Mouse (Mus musculus): ENCODE measurements at regions not wholly inside any gene's neighbourhood (a gene's known extent, or its start where the extent isn't known, plus 50 kb on each side); places are given as distances from the start of the nearest gene placed in this dataset.
A peak's percentile ranks its signal among the peaks of the same experiment; 100 is the strongest.

GRCm38 (mm10) chr9:61597287-61597686 is 225.1 kb downstream of the Tle3 start:
- intact Hi-C loops (cut with DNase I) = no loop called here

GRCm38 (mm10) chr9:61596410-61597108 is 224.4 kb downstream of the Tle3 start:
- DNase-seq = no peak
- intact Hi-C loops (cut with DNase I) = no loop called here

More at GRCm38 (mm10) chr9:61597287-61597686, 225.1 kb downstream of the Tle3 start:
- no peak for DNase-seq

- DNase-seq = no peak
- intact Hi-C loops (cut with DNase I) = no loop called here
Measured at GRCm38 (mm10) chr9:61595170-61595967, 223.2 kb downstream of the Tle3 start.

GRCm38 (mm10) chr9:61593991-61594390 is 221.8 kb downstream of the Tle3 start:
- DNase-seq = no peak
- intact Hi-C loops (cut with DNase I) = no loop called here

- no peak for DNase-seq
- intact Hi-C loops (cut with DNase I) = no loop called here
Measured at GRCm38 (mm10) chr9:61589727-61590299, 217.6 kb downstream of the Tle3 start.

DNA sequence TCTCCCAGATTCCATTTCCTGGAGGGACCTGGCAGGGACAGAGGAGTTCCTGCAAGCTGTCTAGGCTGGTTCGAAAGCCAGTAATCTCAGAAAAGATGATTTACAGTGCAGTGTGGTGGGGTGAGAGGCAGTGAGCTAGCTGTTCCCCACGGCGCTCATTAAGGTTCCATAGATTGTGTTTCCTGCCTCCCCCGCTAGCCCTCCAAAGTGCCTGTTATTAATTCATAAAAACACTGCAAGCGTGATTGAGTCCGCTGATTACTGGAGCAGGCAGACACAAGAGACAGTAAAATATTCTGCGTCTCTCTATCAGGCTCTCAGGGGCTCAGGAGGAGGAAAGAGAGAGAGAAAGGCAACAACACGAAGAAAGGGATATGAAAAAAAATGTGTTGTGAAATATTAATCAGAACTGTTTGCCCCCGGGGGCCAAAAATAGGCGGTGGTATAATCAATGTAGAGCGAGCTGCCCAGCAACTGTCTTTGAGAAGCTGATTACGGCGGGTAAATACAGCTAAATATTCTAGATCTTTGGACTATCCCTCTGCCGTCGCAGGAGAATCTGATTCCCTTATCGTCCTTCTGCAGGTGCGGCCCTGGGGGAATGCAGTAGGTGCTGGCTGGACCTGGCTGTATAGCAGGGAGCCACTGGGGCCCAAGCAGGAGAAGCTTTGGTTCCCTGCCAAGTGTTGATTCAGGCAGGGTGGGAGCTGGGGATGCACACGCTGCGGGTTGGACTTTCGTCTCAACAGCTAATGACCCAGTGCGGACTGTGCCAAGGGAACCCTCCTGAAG is 211.3 kb downstream of the Tle3 start:
- DNase-seq = no peak
- intact Hi-C loops (cut with DNase I) = no loop called here

- peak in 1 of 2 experiments; percentile 30 for DNase-seq
- intact Hi-C loops (cut with DNase I) = no loop called here
Measured at GRCm38 (mm10) chr9:61581046-61581445, 208.9 kb downstream of the Tle3 start.

DNA sequence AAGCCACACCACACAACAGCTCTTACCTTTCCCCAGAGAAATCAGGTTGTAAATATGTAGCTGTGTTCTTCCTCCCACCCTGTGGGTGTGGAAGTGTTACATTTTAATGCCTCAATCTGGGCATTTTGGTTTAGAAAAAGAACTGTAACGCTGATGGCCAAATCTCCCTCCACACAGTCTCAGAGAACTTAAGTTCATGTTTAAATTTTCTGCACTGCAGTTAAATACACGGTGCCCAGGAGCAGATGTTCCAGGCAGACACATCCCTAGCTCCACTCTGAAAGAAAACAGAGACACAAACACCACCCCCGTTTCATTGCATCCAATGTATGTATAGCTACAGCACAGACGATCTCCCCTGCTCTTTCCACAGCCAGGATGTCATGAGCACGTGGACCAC is 206.1 kb downstream of the Tle3 start:
- DNase-seq = no peak
- intact Hi-C loops (cut with DNase I) = no loop called here

DNA sequence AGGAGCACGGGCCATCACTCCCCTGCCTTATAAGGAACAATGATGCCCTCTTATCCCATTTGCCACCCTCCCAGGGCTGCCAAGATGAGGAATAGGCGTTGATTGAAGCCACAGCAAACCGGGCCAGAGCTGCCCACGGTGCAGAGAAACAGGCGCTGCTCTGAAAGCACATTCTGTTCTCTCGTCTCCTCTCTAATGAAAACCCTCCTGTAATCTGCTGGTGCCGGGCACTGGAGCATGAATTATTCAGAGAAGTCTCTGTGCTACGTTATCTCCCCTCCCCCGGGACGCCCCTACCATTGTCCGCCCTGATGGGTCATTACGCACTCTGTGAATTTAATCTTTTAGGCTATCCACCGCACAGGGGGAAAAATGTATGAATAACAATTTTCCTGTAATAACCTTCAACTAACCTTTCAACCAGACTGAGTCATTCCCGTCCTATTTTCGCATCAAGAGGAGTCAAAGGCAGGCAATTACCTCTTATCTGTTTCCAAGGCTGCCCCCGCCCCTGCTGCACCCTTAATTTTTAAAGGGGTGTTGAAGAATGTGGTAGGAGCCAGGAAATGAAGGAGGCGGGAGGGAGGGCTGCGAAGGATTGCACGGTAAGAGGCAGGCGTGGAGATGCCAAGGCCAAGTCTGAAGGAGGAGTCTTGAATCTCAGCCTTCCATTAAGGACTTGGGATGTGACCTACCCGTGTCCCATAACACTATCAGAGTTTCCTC is 201.6 kb downstream of the Tle3 start:
- intact Hi-C loops (cut with DNase I) = no loop called here
- no peak for DNase-seq

GRCm38 (mm10) chr9:61563017-61563416 is 190.9 kb downstream of the Tle3 start:
- intact Hi-C loops (cut with DNase I) = no loop called here
- DNase-seq = no peak

GRCm38 (mm10) chr9:61561551-61561950 is 189.4 kb downstream of the Tle3 start:
- intact Hi-C loops (cut with DNase I) = no loop called here
- DNase-seq = no peak

DNA sequence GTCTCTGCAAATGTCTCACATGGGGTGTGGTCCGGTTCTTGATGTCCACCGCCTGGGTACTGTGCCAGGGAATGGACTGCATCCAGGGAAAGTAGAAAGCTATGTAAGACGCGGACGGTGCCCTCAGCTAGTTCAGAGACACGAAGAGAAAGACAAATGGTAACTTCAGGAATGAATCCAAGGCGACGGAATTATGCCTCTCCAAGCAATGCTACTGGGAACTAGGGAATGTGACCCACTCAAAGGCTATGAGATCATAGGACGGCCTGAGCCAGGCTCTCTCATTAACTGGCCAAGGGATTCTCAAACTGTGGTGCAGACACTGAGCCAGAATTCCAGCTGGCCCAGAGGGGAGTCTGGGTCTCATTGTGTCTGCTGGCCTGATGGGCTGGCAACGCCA is 186.5 kb downstream of the Tle3 start:
- intact Hi-C loops (cut with DNase I) = no loop called here
- DNase-seq = peak; percentile 53 to 66

- DNase-seq = no peak
- intact Hi-C loops (cut with DNase I) = no loop called here
Measured at GRCm38 (mm10) chr9:61557025-61557424, 184.9 kb downstream of the Tle3 start.

DNA sequence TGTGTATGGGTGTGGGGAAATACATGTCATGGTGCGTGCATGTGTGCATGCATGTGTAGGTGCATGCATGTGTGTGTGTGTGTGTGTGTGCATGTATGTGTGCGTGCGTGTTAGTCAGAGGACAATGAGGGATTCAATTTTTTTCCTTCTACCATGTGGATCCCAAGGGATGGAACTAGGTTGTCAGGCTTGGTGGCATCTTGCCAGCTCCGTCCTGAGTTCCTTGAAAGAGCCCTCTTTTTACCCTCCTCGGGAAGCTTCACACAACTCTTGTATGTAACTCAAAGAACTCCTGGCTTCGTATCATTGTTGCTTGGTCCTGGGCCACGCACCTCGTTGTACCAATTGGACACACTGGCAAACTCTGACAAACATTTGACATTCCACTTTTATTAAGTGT is 183.0 kb downstream of the Tle3 start:
- intact Hi-C loops (cut with DNase I) = no loop called here
- DNase-seq = no peak

GRCm38 (mm10) chr9:61554611-61555010 is 182.4 kb downstream of the Tle3 start:
- peak in 1 of 2 experiments; percentile 24 for DNase-seq
- intact Hi-C loops (cut with DNase I) = no loop called here

- no peak for DNase-seq
- intact Hi-C loops (cut with DNase I) = no loop called here
Measured at GRCm38 (mm10) chr9:61553626-61554025, 181.5 kb downstream of the Tle3 start.

DNA sequence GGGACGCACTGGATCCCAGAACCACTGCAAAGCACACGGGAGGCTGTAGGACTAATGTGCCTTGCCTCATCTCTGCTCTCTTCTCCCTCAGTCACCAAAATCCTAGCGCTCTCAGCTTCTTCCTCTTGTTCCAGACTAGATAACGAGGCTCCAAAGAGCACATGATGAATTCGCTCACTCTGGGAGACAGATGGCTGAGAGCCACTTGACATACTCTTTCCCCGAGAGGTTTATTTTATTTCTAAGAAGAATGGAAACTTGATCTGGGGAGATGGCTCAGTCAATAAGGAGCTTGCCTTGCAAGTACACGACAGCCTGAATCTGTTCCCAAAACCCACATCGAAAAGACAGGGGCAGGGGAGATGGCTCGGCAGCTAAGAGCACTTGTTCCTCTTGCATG is 179.2 kb downstream of the Tle3 start:
- intact Hi-C loops (cut with DNase I) = no loop called here
- DNase-seq = no peak

- DNase-seq = no peak
- intact Hi-C loops (cut with DNase I) = no loop called here
Measured at GRCm38 (mm10) chr9:61550326-61550725, 178.2 kb downstream of the Tle3 start.

GRCm38 (mm10) chr9:61549692-61550241 is 177.6 kb downstream of the Tle3 start:
- DNase-seq = no peak
- intact Hi-C loops (cut with DNase I) = no loop called here
